Mouse (Mus musculus) spleen, postnatal 4 days (tissue): Measurements from ENCODE around the gene Ankfn1.

Experiments used
- DNase-seq, 2 experiments: peaks; one replicate each; pipeline ENCODE4 v3.0.0; 2022; ENCODE audit warnings: low spot score in 2 of 2

Ankfn1 gene

DNA sequence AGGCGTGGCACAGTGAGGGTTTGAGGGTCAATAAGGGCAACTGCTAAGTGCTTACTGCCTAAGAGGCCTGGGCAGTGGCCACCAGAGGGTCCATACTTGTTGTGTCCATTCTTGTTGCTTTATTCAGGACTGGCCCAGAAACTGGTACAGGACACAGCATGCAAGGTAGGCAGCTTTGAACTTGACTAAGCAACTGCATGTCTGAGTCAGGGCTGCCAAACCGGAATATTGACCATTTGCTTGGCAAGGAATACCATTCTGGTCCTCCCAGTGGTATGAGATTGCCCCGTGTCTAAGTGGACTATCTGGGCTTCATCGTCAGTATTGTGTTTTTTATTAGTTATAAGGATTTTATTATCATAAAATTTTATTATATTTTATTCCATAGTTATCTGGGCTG lies 312.1 kb downstream of the Ankfn1 start:
- DNase-seq, result no peak

DNA sequence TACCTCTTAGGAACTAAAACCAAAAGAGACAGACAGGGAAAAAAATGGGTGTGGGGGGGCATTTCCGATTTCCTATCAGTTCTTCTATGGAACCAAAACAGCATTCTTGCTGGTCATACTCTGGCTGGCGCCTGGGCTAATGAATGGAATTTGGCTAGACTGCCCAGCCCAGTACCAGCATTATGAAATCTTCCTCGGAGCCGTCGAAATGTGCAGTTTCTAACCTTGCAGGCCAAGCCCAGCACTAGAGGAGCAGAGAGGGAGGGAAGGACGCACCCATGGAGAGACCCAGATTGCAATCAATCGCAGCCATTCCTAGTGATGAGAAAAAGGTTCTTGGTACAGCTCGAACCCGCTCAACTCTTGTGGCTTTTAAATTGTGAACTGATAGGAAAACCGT lies 315.2 kb downstream of the Ankfn1 start:
- no peak for DNase-seq

DNA sequence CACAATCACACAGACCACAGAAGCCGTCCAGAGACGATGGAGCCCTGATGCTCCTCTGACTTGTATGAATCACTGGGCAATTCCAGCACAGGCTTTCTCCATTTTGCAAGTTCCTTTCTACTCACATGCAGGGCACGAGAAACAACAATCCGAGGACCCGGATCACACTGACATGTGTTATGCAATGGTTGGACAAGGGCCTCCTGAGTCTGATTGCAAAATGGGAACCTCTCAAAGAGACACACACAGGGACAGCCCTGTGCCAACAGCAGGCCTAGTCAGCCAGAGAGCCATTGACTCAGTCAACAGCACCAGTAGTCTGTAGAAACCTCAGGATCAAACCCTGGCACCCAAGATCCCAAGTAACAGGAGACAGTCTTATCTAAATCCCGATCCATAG lies 318.0 kb downstream of the Ankfn1 start:
- no peak for DNase-seq

DNA sequence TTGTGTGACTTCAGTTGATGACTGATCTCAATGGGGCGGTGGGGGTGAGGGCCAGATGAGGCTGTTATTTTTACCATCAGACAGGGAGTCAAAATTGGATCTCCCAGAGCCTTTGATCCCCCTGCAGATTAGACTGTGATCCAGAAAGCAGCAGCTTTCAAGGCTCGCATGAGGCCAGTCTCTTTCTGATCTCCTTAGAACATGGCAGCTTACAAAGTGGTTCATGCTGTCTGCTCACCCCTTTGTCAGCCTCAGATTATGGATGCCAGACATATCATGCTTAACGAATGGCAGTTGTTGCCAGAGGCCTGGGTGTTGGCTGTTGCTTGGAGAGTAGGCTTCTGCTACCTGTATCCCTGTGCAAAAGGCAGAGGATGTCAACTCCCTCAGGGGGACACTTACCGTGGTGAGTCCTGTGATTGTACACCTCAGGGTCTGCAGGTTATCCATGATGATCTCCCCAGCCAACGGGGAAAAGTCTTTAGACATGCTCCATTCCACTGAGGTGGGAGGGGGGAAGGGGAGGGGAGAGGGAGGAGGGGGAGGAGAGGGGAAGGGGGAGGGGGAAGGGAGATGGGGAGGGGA lies 321.7 kb downstream of the Ankfn1 start:
- peak in 1 of 2 experiments; percentile 51 for DNase-seq

DNA sequence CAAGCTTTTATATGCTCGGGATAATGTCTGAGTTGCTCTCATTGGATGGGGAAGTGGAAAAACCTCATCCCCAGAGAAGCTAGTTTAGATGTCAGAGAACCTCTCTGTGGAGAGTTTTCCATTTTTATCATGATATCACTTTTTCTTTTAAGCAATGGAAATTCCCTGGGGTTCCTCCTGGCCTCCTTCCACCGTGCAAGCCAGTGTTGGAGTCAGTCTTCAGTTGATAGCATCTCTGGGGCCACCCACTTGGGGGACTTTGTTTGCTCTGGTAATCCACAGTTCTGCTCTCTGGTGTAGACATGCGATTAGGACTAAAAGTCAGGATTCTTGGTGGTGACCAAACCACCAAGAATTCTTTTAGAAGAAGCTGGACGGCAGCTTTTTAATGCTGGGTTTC lies 322.8 kb downstream of the Ankfn1 start:
- no peak for DNase-seq

DNA sequence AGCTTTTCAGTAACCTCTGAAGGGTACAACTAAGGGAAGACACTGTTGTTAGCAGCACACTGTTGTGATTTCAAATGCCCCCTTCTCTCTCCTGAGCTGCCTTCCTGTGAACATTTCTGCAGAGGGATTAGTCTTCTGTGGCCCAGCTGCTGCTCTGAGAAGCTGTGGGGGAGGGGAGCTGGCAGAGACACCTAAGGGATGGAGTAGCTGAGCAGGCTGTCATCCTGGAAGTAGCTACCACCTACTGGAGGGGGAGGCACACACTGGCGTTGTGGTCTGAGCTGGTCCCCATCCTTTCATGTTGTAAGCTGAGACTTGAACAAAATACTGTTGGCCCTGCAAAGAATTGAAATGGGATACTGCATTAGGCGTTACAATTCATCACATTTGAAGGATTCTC lies 324.6 kb downstream of the Ankfn1 start:
- DNase-seq, result no peak

DNA sequence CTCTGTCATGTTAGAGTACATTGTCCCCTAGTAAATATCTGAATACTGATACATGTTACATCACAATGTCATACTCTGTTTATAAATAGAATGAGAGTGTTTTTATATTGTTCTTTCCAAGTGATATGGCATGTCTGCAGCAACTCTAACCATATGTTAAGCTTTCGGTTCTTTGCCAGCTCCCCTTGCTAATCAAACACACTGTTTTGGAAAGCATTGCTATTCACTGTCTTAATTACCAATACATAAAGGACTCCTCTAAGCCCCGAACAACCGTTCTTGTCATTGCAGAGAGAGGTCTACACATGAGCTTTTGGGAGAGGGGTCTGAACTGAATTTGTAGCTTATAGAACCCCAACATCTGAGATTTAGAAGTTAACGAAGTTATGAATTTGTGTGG lies 327.0 kb downstream of the Ankfn1 start:
- DNase-seq, result no peak

DNA sequence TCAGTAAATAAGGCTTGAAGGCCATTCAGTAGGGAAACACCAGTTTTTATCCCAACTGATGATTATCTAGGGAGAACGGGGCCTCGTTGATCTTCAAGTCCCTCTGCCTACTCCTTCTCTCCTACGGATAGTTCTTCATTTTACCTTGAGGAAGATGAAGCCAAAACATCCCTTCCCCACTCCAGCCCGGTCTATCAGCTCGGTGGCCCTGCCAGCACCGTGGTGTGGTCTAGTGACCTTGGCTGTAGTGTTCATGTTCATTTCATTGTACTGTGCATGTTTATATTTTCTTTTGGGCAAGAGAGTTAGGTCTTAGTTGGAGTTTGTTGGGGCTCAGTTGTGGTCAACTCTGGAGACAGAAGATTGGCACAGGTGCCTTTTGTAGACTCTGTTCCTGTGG lies 328.5 kb downstream of the Ankfn1 start:
- no peak for DNase-seq

DNA sequence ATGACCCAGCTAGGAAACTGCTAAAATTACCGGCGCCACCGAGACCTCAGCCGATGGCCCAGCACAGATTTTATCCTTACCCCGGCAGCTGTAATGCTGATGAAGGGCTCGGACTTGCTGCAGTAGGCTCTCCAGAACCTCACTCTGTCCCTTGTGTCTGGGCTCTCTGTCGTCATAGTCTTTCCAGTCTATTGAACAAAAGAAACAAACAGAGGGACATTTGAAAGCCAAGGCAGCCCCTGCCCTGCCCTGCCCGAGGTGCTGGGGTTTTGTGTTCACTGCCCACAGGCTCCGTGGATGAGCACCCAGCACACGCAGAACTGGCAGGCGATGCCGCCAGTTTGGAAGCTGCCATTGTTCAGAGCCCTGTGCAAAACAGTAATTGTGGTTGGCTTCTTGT lies 330.0 kb downstream of the Ankfn1 start:
- no peak for DNase-seq

DNA sequence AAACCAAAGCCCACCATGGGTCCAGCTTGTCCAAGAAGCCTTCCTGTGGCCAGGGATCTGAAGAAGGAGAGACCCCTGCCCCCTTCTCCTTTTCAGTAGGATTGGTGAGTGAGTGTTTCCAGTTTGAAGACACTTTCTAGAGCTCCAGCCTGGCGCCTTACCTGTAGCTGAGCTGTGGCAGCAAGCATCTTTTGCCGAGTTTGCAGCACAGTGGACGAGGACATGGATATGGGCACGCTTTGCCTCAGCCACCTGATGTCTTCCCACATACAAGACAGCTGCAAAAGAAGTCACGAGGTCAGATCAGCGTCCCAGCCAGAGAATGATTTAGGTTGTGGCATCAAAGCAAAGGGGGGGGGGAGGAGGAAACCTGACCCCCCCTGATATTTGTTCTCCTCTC lies 336.9 kb downstream of the Ankfn1 start:
- DNase-seq, result no peak

DNA sequence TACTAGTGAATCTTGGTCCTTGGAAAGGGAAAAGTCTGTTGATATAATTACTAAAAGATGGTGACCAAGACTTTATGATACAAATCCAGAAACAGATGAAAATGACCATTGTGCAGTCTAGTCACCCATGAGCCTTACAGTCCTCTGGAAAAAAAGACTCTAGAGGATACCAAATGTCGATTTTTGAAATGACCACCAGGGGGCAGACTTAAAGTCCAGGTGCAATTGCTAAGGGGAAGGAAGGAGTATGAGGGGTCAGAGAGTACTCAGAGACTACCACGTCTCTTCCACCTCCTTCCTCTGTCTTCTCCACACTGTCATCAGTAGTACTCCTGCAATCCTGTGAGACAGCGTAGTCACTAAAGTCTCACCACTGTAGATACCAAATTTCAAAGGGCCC lies 353.1 kb downstream of the Ankfn1 start:
- no peak for DNase-seq

DNA sequence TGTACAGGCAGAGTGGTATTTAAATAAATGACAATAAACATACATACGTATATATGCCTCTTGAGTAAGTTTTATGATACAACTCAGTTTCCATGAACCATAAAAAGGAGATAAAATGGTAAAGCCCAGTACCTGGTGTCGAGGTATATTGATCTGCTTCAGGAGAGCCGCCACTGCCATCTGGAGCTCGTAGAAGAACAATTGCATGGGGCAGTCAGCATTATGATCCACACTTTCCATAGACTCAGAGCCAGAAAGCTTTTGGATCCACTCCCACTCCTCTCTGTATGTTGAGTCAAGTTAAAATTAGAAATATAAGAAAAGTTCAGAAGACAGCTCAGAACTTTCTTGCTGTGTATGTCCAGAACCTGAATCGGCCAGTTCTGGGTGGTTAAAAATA lies 354.8 kb downstream of the Ankfn1 start:
- DNase-seq, result no peak

DNA sequence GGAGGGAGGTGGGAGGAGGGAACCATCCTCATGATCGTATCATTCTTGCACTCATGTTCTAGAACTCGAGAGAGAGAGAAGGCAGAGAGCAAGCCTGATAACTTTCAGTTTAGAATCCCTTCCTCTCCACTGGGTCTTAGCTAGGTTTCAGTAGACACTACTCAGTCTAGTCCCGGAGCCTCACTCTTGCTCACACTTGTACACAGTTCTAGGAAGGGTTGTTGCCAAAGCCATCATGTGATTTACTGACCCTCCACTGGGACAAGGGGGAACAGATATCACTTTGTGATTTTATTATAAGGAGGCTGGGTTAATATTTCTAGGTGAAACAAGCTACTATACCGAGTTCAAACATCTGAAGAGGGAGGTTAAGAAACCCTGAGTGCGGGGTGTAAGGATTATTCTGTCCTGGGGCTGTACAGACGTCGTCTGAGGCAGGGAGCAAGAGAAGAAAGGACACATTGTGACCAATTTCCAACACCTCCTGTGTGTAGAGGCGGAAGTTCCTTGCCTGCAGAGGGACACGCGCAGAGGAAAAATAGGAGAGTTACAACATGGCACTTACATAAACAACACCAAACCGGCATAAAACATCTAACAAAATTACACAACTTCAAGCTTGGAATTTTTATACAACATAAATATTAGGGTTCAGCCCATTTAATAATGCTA lies 356.6 kb downstream of the Ankfn1 start:
- no peak for DNase-seq

DNA sequence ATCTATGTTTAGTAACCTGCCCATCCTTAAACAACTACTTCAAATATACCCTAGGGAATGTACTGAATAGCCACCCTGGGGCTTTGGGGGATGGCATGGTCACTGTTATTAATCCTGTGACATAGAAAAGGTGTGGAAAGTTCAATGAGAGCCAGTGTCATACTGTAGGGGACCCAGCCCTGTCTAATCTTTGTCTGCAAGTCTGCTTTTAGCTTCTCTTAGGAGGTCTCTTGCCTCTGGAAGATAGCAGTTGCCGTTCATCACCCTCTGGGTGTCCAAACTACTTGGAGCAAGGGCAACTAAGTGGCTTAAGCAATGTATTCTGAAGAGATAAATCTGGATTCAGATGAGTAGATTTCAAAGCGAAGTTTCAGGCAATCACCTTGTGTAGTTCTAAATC lies 357.6 kb downstream of the Ankfn1 start:
- DNase-seq, result no peak

DNA sequence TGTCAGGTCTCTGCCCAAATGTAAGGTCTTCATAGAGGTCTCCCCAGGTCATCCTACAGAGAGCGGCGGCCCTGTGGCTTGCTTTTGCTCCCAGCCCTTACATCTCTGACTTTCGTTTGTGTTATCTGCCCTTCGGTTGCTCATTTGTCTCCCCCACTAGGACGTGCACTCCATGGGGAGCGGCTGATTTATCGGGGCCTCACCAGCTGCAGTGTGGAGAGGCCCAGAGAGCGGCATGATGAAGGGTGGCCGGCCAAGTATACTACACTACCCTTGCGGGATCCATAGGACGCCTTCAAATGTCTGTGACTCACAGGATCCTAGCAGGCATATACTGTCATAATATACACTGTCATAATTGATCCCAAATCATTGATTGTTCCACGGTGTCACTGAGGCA lies 358.8 kb downstream of the Ankfn1 start:
- no peak for DNase-seq

DNA sequence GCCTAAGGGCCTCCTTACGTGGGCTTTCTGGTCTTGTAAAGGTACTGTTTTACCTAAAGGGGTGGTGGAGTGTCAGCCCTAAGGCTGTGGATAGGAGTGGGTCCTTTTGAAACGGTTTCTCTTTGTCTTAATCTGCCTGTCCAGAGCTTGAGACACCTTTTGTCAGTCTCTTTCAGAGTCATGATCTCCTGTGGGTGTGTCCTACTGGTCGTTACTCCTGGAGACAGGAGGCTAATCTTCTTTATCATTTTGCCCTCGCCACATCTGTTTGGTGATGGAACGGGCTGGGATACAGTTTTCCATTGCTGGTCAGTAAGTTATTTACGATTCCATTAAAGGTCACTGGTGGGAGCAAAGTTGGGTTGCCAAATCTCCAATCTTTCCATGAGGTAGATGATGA lies 360.7 kb downstream of the Ankfn1 start:
- no peak for DNase-seq

DNA sequence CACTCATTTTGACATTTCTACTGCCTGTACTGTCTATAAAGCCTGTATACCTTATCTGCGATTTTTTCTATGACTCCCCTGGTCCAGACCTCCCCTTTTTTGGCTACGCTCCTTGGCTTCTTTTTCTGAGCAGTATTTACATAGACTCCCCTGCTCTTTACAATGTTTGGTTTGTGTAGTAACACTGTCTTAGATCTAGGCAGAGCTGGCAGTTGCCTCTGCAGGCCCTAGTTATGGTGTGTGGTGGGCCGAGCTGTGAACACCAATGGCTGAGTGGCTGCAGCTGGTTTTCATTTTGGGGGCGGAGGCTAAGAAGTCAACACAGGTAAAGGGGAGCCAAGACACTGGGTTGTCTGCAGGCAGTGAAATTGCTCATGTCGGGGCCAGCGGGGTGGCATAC lies 368.7 kb downstream of the Ankfn1 start:
- no peak for DNase-seq

DNA sequence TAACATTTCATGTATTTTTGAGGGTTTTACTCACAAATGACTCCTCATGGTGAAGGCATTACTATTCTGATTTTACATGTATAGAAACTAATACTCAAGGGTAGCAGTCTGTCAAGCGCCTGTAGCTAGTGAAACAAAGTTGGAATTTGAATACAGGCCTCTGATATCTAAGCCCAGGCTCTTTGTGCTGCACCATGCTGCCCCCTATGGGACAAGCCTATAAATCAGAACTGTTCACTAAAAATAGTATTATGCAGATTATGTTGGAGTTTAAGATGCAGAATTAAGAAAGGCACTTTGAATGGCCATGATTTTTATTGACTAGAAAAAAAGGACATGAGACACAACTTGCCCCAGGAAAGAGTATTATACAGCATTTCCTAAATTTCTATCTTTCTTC lies 373.0 kb downstream of the Ankfn1 start:
- DNase-seq, result no peak

DNA sequence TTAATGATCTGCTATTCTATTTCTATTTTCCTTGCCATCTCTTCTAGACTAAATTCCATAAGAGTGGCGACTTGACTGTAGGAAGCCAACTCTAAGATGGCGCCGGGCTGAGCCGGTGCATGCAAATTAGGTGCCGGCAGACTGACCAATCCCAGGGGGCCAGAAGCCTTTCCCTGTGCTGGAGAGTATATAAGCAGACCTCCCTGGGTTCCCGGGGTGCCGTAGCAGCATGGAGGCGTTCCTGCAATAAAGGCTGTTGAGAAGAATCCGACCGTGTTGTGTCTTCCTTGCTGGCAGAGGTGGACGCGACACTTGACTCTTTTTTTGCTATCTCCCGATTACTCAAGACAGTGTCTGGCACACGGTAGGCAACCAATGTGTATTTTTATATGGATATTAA lies 374.0 kb downstream of the Ankfn1 start:
- no peak for DNase-seq

DNA sequence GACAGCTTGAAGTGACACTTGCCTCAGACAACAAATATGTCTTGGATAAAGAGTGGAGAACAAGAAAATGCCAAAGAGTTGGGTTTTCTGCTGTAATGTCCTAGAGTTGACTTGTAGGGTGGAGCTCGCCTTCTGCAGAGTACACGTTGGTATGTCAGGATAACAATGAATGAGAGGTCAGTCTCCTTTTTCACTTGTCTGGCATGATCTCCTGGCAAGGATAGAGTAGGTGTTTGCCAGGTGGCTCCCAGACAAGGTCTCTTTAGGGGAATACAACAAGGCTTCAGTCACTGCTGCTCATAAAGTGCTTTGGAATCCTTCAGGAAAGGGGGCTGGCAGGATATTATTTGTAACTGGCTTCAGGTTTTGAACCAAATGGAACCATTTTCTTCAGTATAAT lies 388.6 kb downstream of the Ankfn1 start:
- DNase-seq, result no peak

DNA sequence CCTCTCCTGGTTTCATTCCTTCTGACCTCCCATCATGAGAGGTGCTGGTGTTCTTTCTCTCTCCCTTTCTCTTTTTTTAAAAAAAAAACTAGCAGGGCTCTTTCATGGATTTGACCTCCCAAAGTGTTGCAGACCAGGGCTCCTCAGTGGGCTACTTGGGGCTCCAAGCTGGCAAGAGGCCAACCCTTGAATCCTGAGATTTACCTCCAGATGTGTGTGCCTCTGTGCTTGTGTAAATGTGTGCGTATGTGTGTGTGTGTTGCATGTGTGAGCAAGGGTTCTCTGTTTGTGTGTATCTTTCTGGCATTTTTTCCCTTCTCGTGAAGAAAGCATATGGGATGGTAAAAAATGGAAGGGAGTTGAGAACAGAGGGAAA lies 394.8 kb downstream of the Ankfn1 start:
- DNase-seq, result no peak

DNA sequence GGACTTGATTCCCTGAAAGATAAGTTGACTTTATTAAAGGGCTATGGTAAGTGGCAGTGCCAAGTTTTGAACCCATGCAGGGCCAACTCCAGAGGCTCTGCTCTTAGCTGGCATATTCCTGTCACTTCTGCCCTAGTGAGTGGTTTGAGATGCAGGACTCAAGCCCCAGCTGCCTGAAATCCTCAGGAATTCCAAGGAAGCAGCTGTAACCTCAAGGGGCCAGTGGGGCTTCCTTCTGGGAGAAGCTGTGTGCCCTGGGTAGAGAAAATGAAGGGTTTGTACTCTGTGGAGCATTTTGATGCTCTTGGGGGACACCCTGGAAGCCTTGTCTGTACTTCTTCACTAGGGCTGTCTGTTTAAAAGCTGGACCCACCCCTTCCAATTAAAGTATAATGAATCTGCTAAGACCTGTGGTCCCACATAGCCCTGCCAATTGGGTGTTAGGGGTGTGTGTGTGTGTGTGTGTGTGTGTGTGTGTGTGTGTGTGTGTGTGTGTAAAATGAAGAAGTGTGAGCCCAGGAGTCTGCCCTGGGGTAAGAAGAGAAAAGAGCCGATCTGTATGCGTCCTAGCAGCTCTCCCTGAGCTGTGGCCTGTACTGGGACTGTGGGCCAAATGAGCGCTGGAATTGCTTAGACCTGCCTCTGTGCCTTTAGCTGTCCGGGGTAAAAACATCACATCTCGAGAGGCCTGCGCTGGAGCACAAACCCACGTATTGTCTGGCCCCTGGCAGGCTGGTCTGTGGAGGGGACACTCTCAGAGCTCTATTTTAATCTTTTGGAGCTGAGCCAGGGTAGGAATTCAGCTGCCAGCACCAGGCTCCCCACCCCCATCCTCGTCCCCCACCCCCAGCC lies 395.4 kb downstream of the Ankfn1 start:
- DNase-seq, result no peak

DNA sequence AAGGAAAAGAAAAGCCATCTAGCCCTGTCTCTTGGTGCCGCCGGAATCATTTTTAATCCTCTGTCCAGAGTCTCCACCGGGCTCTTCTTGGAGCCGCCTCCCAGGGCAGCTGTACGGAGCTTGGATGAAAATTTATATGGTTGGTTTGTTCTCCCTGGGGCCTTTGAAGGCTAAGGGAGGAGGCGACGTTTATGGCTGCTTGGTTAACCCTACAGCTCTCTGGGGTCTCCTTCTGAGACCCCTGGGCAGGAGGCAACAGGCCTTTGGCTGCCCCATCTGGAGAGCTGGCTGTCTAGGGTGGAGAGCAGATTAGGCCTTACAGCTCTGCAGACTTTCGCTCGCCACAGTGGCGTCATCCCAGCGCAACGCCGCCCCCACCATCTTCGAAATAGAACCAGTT lies 406.5 kb downstream of the Ankfn1 start:
- DNase-seq, result no peak
